Mouse (Mus musculus): ENCODE measurements around the gene R3hdm1. TPM values are rescaled to one million over a fixed set of nuclear protein-coding genes. Genes with fewer than 3 reads are reported as not detected.
"Not testable (repeated sequence)": the region's sequence is repeated elsewhere in the genome, so short reads cannot be mapped to it uniquely, and the experiment has no call there.

R3hdm1 gene
- polyA plus RNA-seq, 1 experiment = 45.0 TPM

GRCm38 (mm10) chr1:128120913-128121627 lies 18.0 kb downstream of the R3hdm1 start:
- TF ChIP-seq POLR2A (IDR thresholded peaks at IDR 0.05; ENCODE audit: borderline replicate concordance, low read depth, low read length) (no peak), CTCF (IDR thresholded peaks at IDR 0.05; ENCODE audit: low read depth, low read length) (no peak)
- Histone ChIP-seq H3K4me1 (ENCODE audit: control insufficient read depth, insufficient read depth, low read length) (peaks cover 2% of the 10 kb centered on the region; the same call in 1 of the 2 replicates), H3K27ac (ENCODE audit: insufficient read depth, low read depth, low read length) (no peak overlapping the region), H3K4me3 (ENCODE audit: insufficient read depth, low read length) (no peak overlapping the region)

GRCm38 (mm10) chr1:128136222-128136621 lies 33.1 kb downstream of the R3hdm1 start:
- not testable (repeated sequence) for H3K27ac ChIP-seq (ENCODE audit: insufficient read depth, low read depth, low read length); H3K4me1 ChIP-seq (ENCODE audit: control insufficient read depth, insufficient read depth, low read length); H3K4me3 ChIP-seq (ENCODE audit: insufficient read depth, low read length)

GRCm38 (mm10) chr1:128141039-128141438 lies 37.9 kb downstream of the R3hdm1 start:
- no peak for TF ChIP-seq POLR2A (IDR thresholded peaks at IDR 0.05; ENCODE audit: borderline replicate concordance, low read depth, low read length)
- no peak for TF ChIP-seq CTCF (IDR thresholded peaks at IDR 0.05; ENCODE audit: low read depth, low read length)
- Histone ChIP-seq H3K27ac (ENCODE audit: insufficient read depth, low read depth, low read length) (no peak overlapping the region), H3K4me3 (ENCODE audit: insufficient read depth, low read length) (no peak overlapping the region), H3K4me1 (ENCODE audit: control insufficient read depth, insufficient read depth, low read length) (peaks cover 7% of the 10 kb centered on the region; the same call in 1 of the 2 replicates)

- Histone ChIP-seq H3K4me3 (ENCODE audit: insufficient read depth, low read length) (no peak overlapping the region), H3K4me1 (ENCODE audit: control insufficient read depth, insufficient read depth, low read length) (peaks cover 7% of the 10 kb centered on the region; the same call in 1 of the 2 replicates), H3K27ac (ENCODE audit: insufficient read depth, low read depth, low read length) (no peak overlapping the region)
- TF ChIP-seq POLR2A (IDR thresholded peaks at IDR 0.05; ENCODE audit: borderline replicate concordance, low read depth, low read length) (no peak), CTCF (IDR thresholded peaks at IDR 0.05; ENCODE audit: low read depth, low read length) (no peak)
Observed at GRCm38 (mm10) chr1:128141737-128142136, 38.6 kb downstream of the R3hdm1 start.

GRCm38 (mm10) chr1:128166956-128167355 lies 63.9 kb downstream of the R3hdm1 start:
- Histone ChIP-seq H3K27ac (ENCODE audit: insufficient read depth, low read depth, low read length) (no peak overlapping the region), H3K4me3 (ENCODE audit: insufficient read depth, low read length) (no peak overlapping the region), H3K4me1 (ENCODE audit: control insufficient read depth, insufficient read depth, low read length) (no peaks in the 10 kb centered on the region)
- TF ChIP-seq POLR2A (IDR thresholded peaks at IDR 0.05; ENCODE audit: borderline replicate concordance, low read depth, low read length) (no peak), CTCF (IDR thresholded peaks at IDR 0.05; ENCODE audit: low read depth, low read length) (no peak)

- TF ChIP-seq CTCF (IDR thresholded peaks at IDR 0.05; ENCODE audit: low read depth, low read length) = no peak
- no peak for TF ChIP-seq POLR2A (IDR thresholded peaks at IDR 0.05; ENCODE audit: borderline replicate concordance, low read depth, low read length)
Observed at GRCm38 (mm10) chr1:128170104-128170503, 67.0 kb downstream of the R3hdm1 start.

GRCm38 (mm10) chr1:128191426-128191825 lies 88.3 kb downstream of the R3hdm1 start:
- Histone ChIP-seq H3K27ac (ENCODE audit: insufficient read depth, low read depth, low read length) (no peak overlapping the region), H3K4me1 (ENCODE audit: control insufficient read depth, insufficient read depth, low read length) (peaks cover 7% of the 10 kb centered on the region), H3K4me3 (ENCODE audit: insufficient read depth, low read length) (no peak overlapping the region)
- TF ChIP-seq POLR2A (IDR thresholded peaks at IDR 0.05; ENCODE audit: borderline replicate concordance, low read depth, low read length) (no peak), CTCF (IDR thresholded peaks at IDR 0.05; ENCODE audit: low read depth, low read length) (no peak)

More at GRCm38 (mm10) chr1:128170104-128170503, 67.0 kb downstream of the R3hdm1 start:
- H3K4me1 ChIP-seq (ENCODE audit: control insufficient read depth, insufficient read depth, low read length) = no peaks in the 10 kb centered on the region
- no peak overlapping the region for H3K4me3 ChIP-seq (ENCODE audit: insufficient read depth, low read length)
- H3K27ac ChIP-seq (ENCODE audit: insufficient read depth, low read depth, low read length) = no peak overlapping the region

- TF ChIP-seq CTCF (IDR thresholded peaks at IDR 0.05; ENCODE audit: low read depth, low read length) = no peak
- TF ChIP-seq POLR2A (IDR thresholded peaks at IDR 0.05; ENCODE audit: borderline replicate concordance, low read depth, low read length) = no peak
- Histone ChIP-seq H3K27ac (ENCODE audit: insufficient read depth, low read depth, low read length) (no peak overlapping the region), H3K4me3 (ENCODE audit: insufficient read depth, low read length) (no peak overlapping the region), H3K4me1 (ENCODE audit: control insufficient read depth, insufficient read depth, low read length) (peaks cover 7% of the 10 kb centered on the region)
Observed at GRCm38 (mm10) chr1:128192369-128192768, 89.3 kb downstream of the R3hdm1 start.

- TF ChIP-seq CTCF (IDR thresholded peaks at IDR 0.05; ENCODE audit: low read depth, low read length) (no peak), POLR2A (IDR thresholded peaks at IDR 0.05; ENCODE audit: borderline replicate concordance, low read depth, low read length) (no peak)
- Histone ChIP-seq H3K27ac (ENCODE audit: insufficient read depth, low read depth, low read length) (no peak overlapping the region), H3K4me1 (ENCODE audit: control insufficient read depth, insufficient read depth, low read length) (peaks cover 7% of the 10 kb centered on the region), H3K4me3 (ENCODE audit: insufficient read depth, low read length) (no peak overlapping the region)
Observed at GRCm38 (mm10) chr1:128194011-128194410, 90.9 kb downstream of the R3hdm1 start.

- TF ChIP-seq POLR2A (IDR thresholded peaks at IDR 0.05; ENCODE audit: borderline replicate concordance, low read depth, low read length) = no peak
- TF ChIP-seq CTCF (IDR thresholded peaks at IDR 0.05; ENCODE audit: low read depth, low read length) = no peak
- no peak overlapping the region for H3K4me3 ChIP-seq (ENCODE audit: insufficient read depth, low read length)
Observed at GRCm38 (mm10) chr1:128197353-128197752, 94.3 kb downstream of the R3hdm1 start.

More at GRCm38 (mm10) chr1:128197353-128197752, 94.3 kb downstream of the R3hdm1 start:
- 0 out of 2 replicates have a peak, but pooled peaks cover 2% of the 10 kb centered on the region for H3K4me1 ChIP-seq (ENCODE audit: control insufficient read depth, insufficient read depth, low read length)
- H3K27ac ChIP-seq (ENCODE audit: insufficient read depth, low read depth, low read length) = no peak overlapping the region

Data from bone marrow macrophage, adult 2 months (primary cell).